Mouse (Mus musculus) heart, embryonic 11.5 days (tissue): Measurements from ENCODE around the gene Ppif. TPM values are rescaled to one million over a fixed set of nuclear protein-coding genes. Genes with fewer than 3 reads are reported as not detected.

Experiments used
- ATAC-seq: fragments of 200-750 bp; cut with Nextera tagmentation; replicated peaks from 2 replicates; pipeline ENCODE4 v1.8.0; 2017; ENCODE audit warnings: moderate library complexity; ENCODE audit not compliant: insufficient number of reproducible peaks, low FRiP score, low TSS enrichment
- H3K27ac ChIP-seq: fragments of 300-500 bp; sonication (generic); 2 replicates; pipeline ENCODE4 v1.5.1; 2014; ENCODE audit warnings: mild to moderate bottlenecking, low read depth, low read length
- H3K27me3 ChIP-seq: fragments of 300-500 bp; sonication (generic); 2 replicates; pipeline ENCODE4 v1.6.1; 2014; ENCODE audit warnings: mild to moderate bottlenecking, low read length, mixed read lengths; ENCODE audit not compliant: control insufficient read depth, insufficient read depth
- H3K36me3 ChIP-seq: fragments of 300-500 bp; sonication (generic); 2 replicates; pipeline ENCODE4 v1.6.1; 2014; ENCODE audit warnings: mild to moderate bottlenecking, low read length, moderate library complexity, mixed read lengths; ENCODE audit not compliant: control insufficient read depth, insufficient read depth
- H3K4me1 ChIP-seq: fragments of 300-500 bp; sonication (generic); 2 replicates; pipeline ENCODE4 v1.6.1; 2014; ENCODE audit warnings: low read length; ENCODE audit not compliant: control insufficient read depth, insufficient read depth
- H3K4me2 ChIP-seq: fragments of 300-500 bp; sonication (generic); 2 replicates; pipeline ENCODE4 v1.6.1; 2014; ENCODE audit warnings: mild to moderate bottlenecking, moderate library complexity
- H3K4me3 ChIP-seq: fragments of 300-500 bp; sonication (generic); 2 replicates; pipeline ENCODE4 v1.5.1; 2014; ENCODE audit warnings: low read depth, low read length
- H3K9ac ChIP-seq: fragments of 300-500 bp; sonication (generic); 2 replicates; pipeline ENCODE4 v1.6.1; 2014; ENCODE audit warnings: mild to moderate bottlenecking, low read depth, low read length, moderate library complexity
- H3K9me3 ChIP-seq: fragments of 300-500 bp; sonication (generic); replicated peaks from 2 replicates; pipeline ENCODE4 v1.6.1; 2016; ENCODE audit warnings: low read length; ENCODE audit not compliant: control insufficient read depth
- WGBS: fragments of 180-500 bp; shearing (Covaris S2); extraction: QIAGEN DNeasy Blood & Tissue Kit; methylation state at CpG from one replicate; pipeline ENCODE4 v1.1.7; 2014; ENCODE audit not compliant: insufficient replicate concordance; 5-methylcytosine and 5-hydroxymethylcytosine counted together
- polyA plus RNA-seq: library from polyadenylated mRNA; unstranded; fragments of >200 nt; fragmentation: Nextera tagmentation; extraction: Ambion mirVana; gene quantifications from 2 replicates; pipeline ENCODE4 v1.2.1, GENCODE M21; 2014

Gene Ppif
- polyA plus RNA-seq, 1 experiment from 2014 or later = 92.7 TPM

DNA sequence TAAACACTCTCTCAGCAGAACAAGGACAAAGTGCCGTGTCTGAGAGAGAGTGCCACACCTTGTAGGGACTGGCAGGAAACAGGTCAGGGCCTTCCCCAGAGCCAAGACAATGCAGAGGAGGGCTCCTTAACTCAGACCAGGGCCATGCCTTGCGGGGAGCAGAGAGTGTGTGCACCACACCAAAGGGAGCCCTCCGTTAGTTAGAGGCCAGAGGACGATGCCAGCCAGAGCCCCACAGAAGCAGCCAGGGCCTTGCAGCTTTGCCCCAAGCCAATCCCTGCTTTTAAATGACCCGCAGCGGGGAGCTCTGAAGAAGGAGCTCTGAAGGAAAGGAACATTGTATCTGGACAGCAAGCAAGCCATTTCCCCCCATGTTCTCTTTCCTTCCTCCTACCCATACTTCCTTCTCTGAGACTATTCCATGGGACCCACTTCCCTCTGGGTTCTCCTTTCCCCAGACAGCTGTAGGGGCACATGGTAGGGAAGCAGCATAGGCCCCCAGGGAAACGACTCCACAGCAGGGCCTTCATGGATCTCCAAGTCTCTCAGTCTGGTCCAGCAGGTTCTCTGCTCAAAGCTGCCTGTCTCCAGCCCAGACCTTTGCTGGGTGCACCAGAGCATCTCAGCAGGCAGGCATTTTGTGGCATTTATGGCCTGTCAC lies 30.2 kb upstream of the Ppif start:
- Histone ChIP-seq H3K9me3 (no peaks in the 10 kb centered on the region), H3K36me3 (peaks cover 37% of the 10 kb centered on the region), H3K27me3 (no peaks in the 10 kb centered on the region), H3K9ac (no peak overlapping the region), H3K4me3 (no peak overlapping the region), H3K27ac (no peak overlapping the region), H3K4me1 (0 out of 2 replicates have a peak, but pooled peaks cover 4% of the 10 kb centered on the region), H3K4me2 (no peak overlapping the region)
- no peak for ATAC-seq
- WGBS = 79% methylated on average over 7 of the region's 7 CpGs

DNA sequence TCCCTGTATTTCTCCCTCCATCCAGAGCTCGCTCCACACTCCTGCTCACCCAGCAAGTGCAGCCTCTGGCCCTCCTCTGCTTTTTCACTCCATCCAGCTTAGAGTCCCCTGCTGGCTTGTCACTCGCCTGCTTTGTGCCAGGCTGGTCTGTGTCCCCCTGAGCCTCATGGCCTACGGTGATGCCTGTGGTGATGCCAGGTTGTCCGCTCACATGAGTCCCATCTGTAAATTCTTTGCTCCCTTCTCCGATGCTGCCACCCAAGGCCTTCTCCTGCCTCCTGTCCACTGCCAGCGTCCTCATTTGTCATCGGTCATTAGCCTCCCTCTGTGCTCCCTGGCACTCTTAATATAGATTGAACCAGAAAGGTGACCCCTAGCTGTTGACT lies 29.7 kb upstream of the Ppif start:
- no peaks in the 10 kb centered on the region for H3K27me3 ChIP-seq
- H3K4me3 ChIP-seq = no peak overlapping the region
- H3K27ac ChIP-seq = no peak overlapping the region
- H3K9me3 ChIP-seq = no peaks in the 10 kb centered on the region
- peaks cover 31% of the 10 kb centered on the region for H3K36me3 ChIP-seq
- no peak overlapping the region for H3K9ac ChIP-seq
- H3K4me1 ChIP-seq = 0 out of 2 replicates have a peak, but pooled peaks cover 4% of the 10 kb centered on the region
- no peak overlapping the region for H3K4me2 ChIP-seq
- WGBS = 74% methylated on average over 7 of the region's 7 CpGs
- ATAC-seq = no peak

- H3K36me3 ChIP-seq = peaks cover 28% of the 10 kb centered on the region
- WGBS = 68% methylated on average over 19 of the region's 19 CpGs
- H3K9me3 ChIP-seq = no peaks in the 10 kb centered on the region
- 0 out of 2 replicates have a peak, but pooled peaks cover 4% of the 10 kb centered on the region for H3K4me1 ChIP-seq
- H3K27me3 ChIP-seq = no peaks in the 10 kb centered on the region
- ATAC-seq = no peak
- H3K4me2 ChIP-seq = no peak overlapping the region
- H3K27ac ChIP-seq = no peak overlapping the region
- no peak overlapping the region for H3K9ac ChIP-seq
- no peak overlapping the region for H3K4me3 ChIP-seq
These were observed 28.5 kb upstream of the Ppif start for GRCm38 (mm10) chr14:25665314-25665970.

DNA sequence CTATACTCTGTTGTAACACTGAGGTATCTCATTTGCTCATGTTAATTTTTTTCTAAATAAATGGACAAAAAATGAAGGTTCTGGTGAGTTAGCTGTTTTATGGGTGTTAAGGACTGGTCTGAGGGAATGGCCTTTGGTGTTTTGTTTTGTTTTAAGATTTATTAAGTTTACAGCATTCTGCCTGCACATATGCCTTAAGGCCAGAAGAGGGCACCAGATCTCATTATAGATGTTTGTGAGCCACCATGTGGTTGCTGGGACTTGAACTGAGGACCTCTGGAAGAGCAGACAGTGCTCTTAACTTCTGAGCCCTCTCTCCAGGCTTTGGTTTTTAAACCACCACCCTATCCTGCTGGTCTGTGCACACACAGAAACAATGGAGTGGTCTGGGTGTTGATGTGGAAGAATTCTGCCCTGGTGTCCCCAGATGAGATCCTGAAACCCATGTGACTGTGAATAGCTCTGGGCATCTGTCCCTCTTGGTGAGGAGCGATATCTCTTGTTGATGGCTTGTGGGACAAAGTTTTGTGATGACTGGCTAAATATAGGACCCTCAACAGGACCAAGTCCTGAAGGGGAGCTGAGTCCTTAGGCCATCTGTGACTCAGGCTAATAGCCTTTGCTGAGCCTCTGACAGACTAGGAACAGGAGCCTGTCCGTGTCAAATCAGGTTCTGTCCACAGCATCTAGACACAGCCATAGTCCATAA lies 27.1 kb upstream of the Ppif start:
- peak overlapping the region; percentile 36 for H3K27ac ChIP-seq

GRCm38 (mm10) chr14:25667587-25667986 lies 26.4 kb upstream of the Ppif start:
- Histone ChIP-seq H3K4me1 (0 out of 2 replicates have a peak, but pooled peaks cover 4% of the 10 kb centered on the region), H3K4me2 (no peak overlapping the region), H3K36me3 (peaks cover 18% of the 10 kb centered on the region), H3K27me3 (no peaks in the 10 kb centered on the region), H3K9ac (no peak overlapping the region), H3K27ac (peak overlapping the region; percentile 36), H3K9me3 (no peaks in the 10 kb centered on the region), H3K4me3 (no peak overlapping the region)
- 45% methylated on average over 3 of the region's 3 CpGs for WGBS
- no peak for ATAC-seq

More for the DNA sequence above, 27.1 kb upstream of the Ppif start:
- Histone ChIP-seq H3K4me3 (no peak overlapping the region), H3K9me3 (no peaks in the 10 kb centered on the region), H3K4me1 (0 out of 2 replicates have a peak, but pooled peaks cover 4% of the 10 kb centered on the region), H3K4me2 (no peak overlapping the region), H3K36me3 (peaks cover 22% of the 10 kb centered on the region), H3K9ac (no peak overlapping the region), H3K27me3 (no peaks in the 10 kb centered on the region)
- ATAC-seq = peak; percentile 60
- WGBS = 50% methylated on average over 2 of the region's 2 CpGs

- Histone ChIP-seq H3K36me3 (no peaks in the 10 kb centered on the region), H3K4me1 (no peaks in the 10 kb centered on the region), H3K4me2 (no peak overlapping the region), H3K27me3 (no peaks in the 10 kb centered on the region), H3K9me3 (no peaks in the 10 kb centered on the region), H3K4me3 (no peak overlapping the region), H3K9ac (no peak overlapping the region), H3K27ac (no peak overlapping the region)
- ATAC-seq = no peak
- WGBS = 63% methylated on average over 7 of the region's 7 CpGs
These were observed 14.3 kb upstream of the Ppif start for GRCm38 (mm10) chr14:25679625-25680024.

DNA sequence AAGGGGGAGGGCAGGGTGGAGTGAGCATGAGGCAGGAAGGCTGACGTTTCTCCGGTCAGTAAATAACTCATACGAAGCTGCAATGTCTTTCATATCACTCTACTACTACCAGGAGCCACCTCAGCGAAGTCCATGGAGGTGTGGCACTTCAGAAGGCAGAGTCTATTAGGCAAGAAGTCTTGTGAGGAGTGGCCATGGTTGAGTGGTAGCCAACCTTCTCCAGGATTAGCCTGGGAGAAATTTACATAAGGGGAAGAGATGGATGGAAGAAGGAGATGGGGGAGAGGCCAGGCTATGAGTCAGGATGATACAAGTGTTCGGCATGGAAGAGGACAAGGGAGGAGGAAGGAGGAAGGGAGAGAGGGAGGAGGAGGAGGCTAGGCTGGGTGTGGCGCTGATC lies 11.9 kb upstream of the Ppif start:
- Histone ChIP-seq H3K9me3 (no peaks in the 10 kb centered on the region), H3K27me3 (no peaks in the 10 kb centered on the region), H3K4me2 (no peak overlapping the region), H3K9ac (no peak overlapping the region), H3K4me1 (peaks cover 11% of the 10 kb centered on the region), H3K36me3 (no peaks in the 10 kb centered on the region), H3K27ac (no peak overlapping the region), H3K4me3 (no peak overlapping the region)
- ATAC-seq = no peak
- WGBS = 71% methylated on average over 6 of the region's 6 CpGs

DNA sequence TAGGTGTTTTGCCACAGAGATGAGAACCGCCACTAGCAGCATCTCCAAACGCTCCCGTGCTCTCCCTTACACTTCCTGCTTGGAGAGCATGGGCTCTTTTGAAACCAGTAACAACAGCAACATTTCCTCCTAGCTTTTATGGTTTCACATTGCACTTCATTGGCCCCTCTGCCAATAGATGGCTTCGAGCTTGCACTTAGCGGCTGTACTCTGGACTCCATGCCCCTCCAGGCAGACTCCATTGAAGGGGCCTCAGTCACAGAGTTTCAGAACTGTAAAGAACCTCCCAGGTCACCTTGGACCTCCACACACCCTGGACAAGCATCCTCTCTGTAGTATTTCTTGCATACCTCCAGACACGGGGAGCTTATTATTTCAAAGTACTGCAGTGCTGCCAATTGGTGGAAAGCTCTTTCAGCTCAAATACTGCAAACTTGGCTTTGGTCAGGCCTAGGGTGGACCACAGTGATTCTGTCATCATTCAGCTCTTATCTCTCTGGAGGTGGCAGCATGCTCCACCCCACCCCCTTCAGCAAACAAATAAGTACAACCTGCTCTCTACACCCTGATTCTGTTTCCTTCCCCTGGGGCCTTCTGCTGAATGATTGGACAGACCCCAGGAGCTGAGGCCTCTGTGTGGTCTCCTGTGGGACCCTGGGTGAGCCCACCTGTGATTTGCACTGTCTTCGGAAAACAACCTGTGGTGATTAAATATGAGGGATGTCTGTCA lies 7.6 kb upstream of the Ppif start:
- peak overlapping the region; percentile 94 for H3K27ac ChIP-seq
- H3K4me2 ChIP-seq = 0 out of 2 replicates have a peak overlapping the region, but pooled peaks have one; percentile 16
- no peak overlapping the region for H3K4me3 ChIP-seq
- no peak for ATAC-seq
- no peaks in the 10 kb centered on the region for H3K36me3 ChIP-seq
- no peaks in the 10 kb centered on the region for H3K27me3 ChIP-seq
- H3K9ac ChIP-seq = 0 out of 2 replicates have a peak overlapping the region, but pooled peaks have one; percentile 23
- WGBS = 63% methylated on average over 7 of the region's 7 CpGs
- H3K9me3 ChIP-seq = no peaks in the 10 kb centered on the region
- H3K4me1 ChIP-seq = peaks cover 18% of the 10 kb centered on the region
